Mouse (Mus musculus) heart, embryonic 14.5 days (tissue): Measurements from ENCODE around the gene Snx29. TPM values are rescaled to one million over a fixed set of nuclear protein-coding genes. Genes with fewer than 3 reads are reported as not detected.
"Not testable (repeated sequence)": the region's sequence is repeated elsewhere in the genome, so short reads cannot be mapped to it uniquely, and the experiment has no call there.

Experiments
- ATAC-seq: fragments of 200-750 bp; cut with Nextera tagmentation; 2 replicates; pipeline ENCODE4 v1.8.0; 2017; ENCODE audit warnings: low read depth, moderate TSS enrichment; ENCODE audit not compliant: insufficient number of reproducible peaks, insufficient read depth, low FRiP score
- H3K27ac ChIP-seq, 2 experiments: fragments of 200-500 bp in 1 of 2; fragments of 300-500 bp in 1 of 2; sonication (generic) in 1 of 2; replicated peaks in 1 of 2; 2 replicates each; pipeline ENCODE4 v1.5.1; 2012 to 2014; ENCODE audit warnings: low read depth in 2 of 2, low read length in 2 of 2, control low read depth in 1 of 2, mild to moderate bottlenecking in 1 of 2, mixed read lengths in 1 of 2; ENCODE audit not compliant: control insufficient read depth in 1 of 2, insufficient read depth in 1 of 2
- H3K27me3 ChIP-seq: fragments of 300-500 bp; sonication (generic); 2 replicates; pipeline ENCODE4 v1.6.1; 2014; ENCODE audit warnings: mild to moderate bottlenecking, low read length, control low read depth; ENCODE audit not compliant: control insufficient read depth, insufficient read depth
- H3K36me3 ChIP-seq: fragments of 300-500 bp; sonication (generic); 2 replicates; pipeline ENCODE4 v1.6.1; 2014; ENCODE audit warnings: mild to moderate bottlenecking, control low read depth, low read length, mixed read lengths; ENCODE audit not compliant: control insufficient read depth, insufficient read depth
- H3K4me1 ChIP-seq, 2 experiments: fragments of 200-500 bp in 1 of 2; fragments of 300-500 bp in 1 of 2; sonication (generic) in 1 of 2; 2 replicates each; pipeline ENCODE4 v1.6.1; 2012 to 2014; ENCODE audit warnings: low read length in 2 of 2, control low read depth in 1 of 2, mixed read lengths in 1 of 2; ENCODE audit not compliant: control insufficient read depth in 2 of 2, insufficient read depth in 2 of 2
- H3K4me2 ChIP-seq: fragments of 300-500 bp; sonication (generic); 2 replicates; pipeline ENCODE4 v1.6.1; 2014; ENCODE audit warnings: mild to moderate bottlenecking, low read length
- H3K4me3 ChIP-seq, 2 experiments: fragments of 200-500 bp in 1 of 2; fragments of 300-500 bp in 1 of 2; sonication (generic) in 1 of 2; 2 replicates each; pipeline ENCODE4 v1.5.1; 2012 to 2014; ENCODE audit warnings: low read length in 2 of 2, mild to moderate bottlenecking in 2 of 2, control low read depth in 1 of 2, low read depth in 1 of 2, moderate library complexity in 1 of 2; ENCODE audit not compliant: control insufficient read depth in 1 of 2, insufficient read depth in 1 of 2
- H3K9ac ChIP-seq: fragments of 300-500 bp; sonication (generic); 2 replicates; pipeline ENCODE4 v1.6.1; 2014; ENCODE audit warnings: mild to moderate bottlenecking, low read length
- H3K9me3 ChIP-seq: fragments of 300-500 bp; sonication (generic); 2 replicates; pipeline ENCODE4 v1.6.1; 2016; ENCODE audit warnings: low read length, control low read depth; ENCODE audit not compliant: control insufficient read depth
- WGBS: fragments of 180-500 bp; shearing (Covaris S2); extraction: QIAGEN DNeasy Blood & Tissue Kit; methylation state at CpG from one replicate; pipeline ENCODE4 v1.1.7; 2014; 5-methylcytosine and 5-hydroxymethylcytosine counted together
- polyA plus RNA-seq: library from polyadenylated mRNA; unstranded; fragments of >200 nt; fragmentation: Nextera tagmentation; extraction: Ambion mirVana; gene quantifications from 2 replicates; pipeline ENCODE4 v1.2.1, GENCODE M21; 2014

Gene Snx29
- polyA plus RNA-seq, 1 experiment from 2014 or later: 7.7 TPM

GRCm38 (mm10) chr16:11565126-11565525, 242.4 kb downstream of the Snx29 start:
- Histone ChIP-seq H3K27ac (no peak overlapping the region), H3K4me1 (peaks cover 0 to 2% of the 10 kb centered on the region in 2 experiments; a peak in 1 of 4 replicates), H3K36me3 (no peaks in the 10 kb centered on the region), H3K9me3 (no peaks in the 10 kb centered on the region), H3K4me3 (no peak overlapping the region), H3K4me2 (no peak overlapping the region), H3K9ac (no peak overlapping the region), H3K27me3 (no peaks in the 10 kb centered on the region)
- no peak for ATAC-seq
- 73% methylated on average over 11 of the region's 11 CpGs for WGBS

- Histone ChIP-seq H3K4me2 (no peak overlapping the region), H3K9ac (no peak overlapping the region), H3K27me3 (no peaks in the 10 kb centered on the region), H3K4me3 (no peak overlapping the region), H3K36me3 (no peaks in the 10 kb centered on the region), H3K9me3 (no peaks in the 10 kb centered on the region), H3K4me1 (peaks cover 0 to 2% of the 10 kb centered on the region in 2 experiments; a peak in 1 of 4 replicates), H3K27ac (no peak overlapping the region)
- ATAC-seq: no peak
- 67% methylated on average over 3 of the region's 3 CpGs for WGBS
Measured at GRCm38 (mm10) chr16:11567594-11567993, 244.9 kb downstream of the Snx29 start.

- H3K4me2 ChIP-seq: no peak overlapping the region
- ATAC-seq: no peak
- WGBS: 84% methylated on average over 4 of the region's 4 CpGs
Measured at GRCm38 (mm10) chr16:11568095-11568494, 245.4 kb downstream of the Snx29 start.

GRCm38 (mm10) chr16:11568601-11569000, 245.9 kb downstream of the Snx29 start:
- Histone ChIP-seq H3K27me3 (no peaks in the 10 kb centered on the region), H3K4me3 (no peak overlapping the region), H3K4me2 (no peak overlapping the region), H3K9me3 (no peaks in the 10 kb centered on the region), H3K36me3 (no peaks in the 10 kb centered on the region), H3K27ac (no peak overlapping the region), H3K9ac (no peak overlapping the region), H3K4me1 (peaks cover 0 to 2% of the 10 kb centered on the region in 2 experiments; a peak in 1 of 4 replicates)
- ATAC-seq: no peak

More at GRCm38 (mm10) chr16:11568095-11568494, 245.4 kb downstream of the Snx29 start:
- Histone ChIP-seq H3K9me3 (no peaks in the 10 kb centered on the region), H3K4me3 (no peak overlapping the region), H3K27me3 (no peaks in the 10 kb centered on the region), H3K27ac (no peak overlapping the region), H3K4me1 (peaks cover 0 to 2% of the 10 kb centered on the region in 2 experiments; a peak in 1 of 4 replicates), H3K36me3 (no peaks in the 10 kb centered on the region), H3K9ac (no peak overlapping the region)

- 78% methylated on average over 6 of the region's 6 CpGs for WGBS
- Histone ChIP-seq H3K4me1 (peaks cover 0 to 2% of the 10 kb centered on the region in 2 experiments; a peak in 1 of 4 replicates), H3K9ac (no peak overlapping the region), H3K27ac (no peak overlapping the region), H3K4me3 (no peak overlapping the region), H3K36me3 (no peaks in the 10 kb centered on the region), H3K9me3 (no peaks in the 10 kb centered on the region), H3K27me3 (no peaks in the 10 kb centered on the region), H3K4me2 (no peak overlapping the region)
- ATAC-seq: no peak
Measured at GRCm38 (mm10) chr16:11569127-11569526, 246.4 kb downstream of the Snx29 start.

GRCm38 (mm10) chr16:11570072-11570471, 247.4 kb downstream of the Snx29 start:
- H3K27me3 ChIP-seq: no peaks in the 10 kb centered on the region
- H3K4me1 ChIP-seq: peaks cover 0 to 2% of the 10 kb centered on the region in 2 experiments; a peak in 1 of 4 replicates
- 81% methylated on average over 2 of the region's 2 CpGs for WGBS
- no peaks in the 10 kb centered on the region for H3K9me3 ChIP-seq
- H3K4me3 ChIP-seq: no peak overlapping the region
- no peak overlapping the region for H3K27ac ChIP-seq
- no peak overlapping the region for H3K9ac ChIP-seq
- ATAC-seq: no peak
- no peaks in the 10 kb centered on the region for H3K36me3 ChIP-seq
- H3K4me2 ChIP-seq: no peak overlapping the region

- no peaks in the 10 kb centered on the region for H3K9me3 ChIP-seq
- no peak overlapping the region for H3K4me3 ChIP-seq
- ATAC-seq: no peak
- peaks cover 0 to 4% of the 10 kb centered on the region in 2 experiments; a peak in 1 of 4 replicates for H3K4me1 ChIP-seq
- no peak overlapping the region for H3K9ac ChIP-seq
- no peaks in the 10 kb centered on the region for H3K27me3 ChIP-seq
- H3K27ac ChIP-seq: no peak overlapping the region
- WGBS: 90% methylated on average over 3 of the region's 3 CpGs
- no peak overlapping the region for H3K4me2 ChIP-seq
- H3K36me3 ChIP-seq: no peaks in the 10 kb centered on the region
Measured at GRCm38 (mm10) chr16:11574517-11574916, 251.8 kb downstream of the Snx29 start.

- H3K36me3 ChIP-seq, H3K4me3 ChIP-seq, ATAC-seq, H3K27me3 ChIP-seq, H3K9me3 ChIP-seq, H3K9ac ChIP-seq, H3K4me2 ChIP-seq, H3K27ac ChIP-seq: not testable (repeated sequence)
- WGBS: 55% methylated on average over 3 of the region's 3 CpGs
- peaks cover 9 to 14% of the 10 kb centered on the region in 2 experiments for H3K4me1 ChIP-seq
Measured at GRCm38 (mm10) chr16:11575733-11576132, 253.0 kb downstream of the Snx29 start.
